Mouse (Mus musculus) heart, postnatal 0 days (tissue): Measurements from ENCODE around the gene Tax1bp1.

ENCODE experiments used
- CTCF ChIP-seq: IDR thresholded peaks from 2 replicates; pipeline ENCODE4 v1.5.1; 2016; ENCODE audit warnings: antibody characterized with exemption, control low read depth, low read depth
- EP300 ChIP-seq: IDR thresholded peaks from 2 replicates; pipeline ENCODE4 v1.6.1; 2016; ENCODE audit warnings: antibody characterized with exemption, low read depth

DNA sequence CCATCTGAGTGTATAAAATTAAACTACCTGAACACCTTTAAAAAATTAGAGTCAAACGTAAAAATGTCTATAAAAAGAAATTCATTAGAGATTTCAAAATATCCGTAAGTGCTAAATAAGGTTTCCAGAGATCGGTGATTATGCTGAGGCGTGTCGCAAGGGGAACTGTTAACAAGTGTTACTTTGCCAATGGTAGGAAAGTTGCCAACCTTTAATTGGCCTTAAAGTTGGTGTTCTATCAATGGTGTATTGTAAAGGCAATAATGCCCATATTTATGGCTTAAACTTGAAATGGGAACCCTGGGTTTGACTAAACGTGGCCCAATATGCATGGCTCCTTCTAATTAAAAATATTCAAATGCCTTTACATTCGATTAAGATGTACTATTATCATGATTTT is 39.8 kb upstream of the Tax1bp1 start:
- TF ChIP-seq CTCF: no peak
- TF ChIP-seq EP300: no peak
